Mouse (Mus musculus) forebrain, embryonic 11.5 days (tissue): ENCODE results near the gene Inafm1. TPM values are rescaled to one million over a fixed set of nuclear protein-coding genes. Genes with fewer than 3 reads are reported as not detected.

Source experiments
- ATAC-seq: fragments of 200-750 bp; cut with Nextera tagmentation; replicated peaks from 2 replicates; pipeline ENCODE4 v1.8.0; 2017; ENCODE audit warnings: moderate TSS enrichment; ENCODE audit not compliant: low FRiP score
- DNase-seq: peaks from one replicate; pipeline ENCODE4 v3.0.0-alpha.2; 2017; ENCODE audit warnings: low spot score
- H3K27ac ChIP-seq: fragments of 300-500 bp; sonication (generic); 2 replicates; pipeline ENCODE4 v1.5.1; 2014; ENCODE audit warnings: low read depth, low read length
- H3K27me3 ChIP-seq: fragments of 300-500 bp; sonication (generic); 2 replicates; pipeline ENCODE4 v1.6.1; 2014; ENCODE audit warnings: mild to moderate bottlenecking, low read length, mixed read lengths; ENCODE audit not compliant: control insufficient read depth, insufficient read depth
- H3K36me3 ChIP-seq: fragments of 300-500 bp; sonication (generic); 2 replicates; pipeline ENCODE4 v1.6.1; 2014; ENCODE audit warnings: mild to moderate bottlenecking, low read length, moderate library complexity, mixed read lengths; ENCODE audit not compliant: control insufficient read depth, insufficient read depth
- H3K4me1 ChIP-seq: fragments of 300-500 bp; sonication (generic); replicated peaks from 2 replicates; pipeline ENCODE4 v1.6.1; 2014; ENCODE audit warnings: low read length, mixed read lengths; ENCODE audit not compliant: control insufficient read depth, insufficient read depth
- H3K4me2 ChIP-seq: fragments of 300-500 bp; sonication (generic); 2 replicates; pipeline ENCODE4 v1.6.1; 2014; ENCODE audit warnings: low read depth, mild to moderate bottlenecking, low read length, moderate library complexity, mixed read lengths; ENCODE audit not compliant: severe bottlenecking
- H3K4me3 ChIP-seq: fragments of 300-500 bp; sonication (generic); 2 replicates; pipeline ENCODE4 v1.5.1; 2014; ENCODE audit warnings: low read depth, low read length
- H3K9ac ChIP-seq: fragments of 300-500 bp; sonication (generic); 2 replicates; pipeline ENCODE4 v1.6.1; 2014; ENCODE audit warnings: low read length
- H3K9me3 ChIP-seq: fragments of 300-500 bp; sonication (generic); 2 replicates; pipeline ENCODE4 v1.6.1; 2016; ENCODE audit warnings: low read length, mixed read lengths; ENCODE audit not compliant: control insufficient read depth
- WGBS: fragments of 180-500 bp; shearing (Covaris S2); extraction: QIAGEN DNeasy Blood & Tissue Kit; methylation state at CpG from one replicate; pipeline ENCODE4 v1.1.7; 2014; 5-methylcytosine and 5-hydroxymethylcytosine counted together
- polyA plus RNA-seq: library from polyadenylated mRNA; unstranded; fragments of >200 nt; fragmentation: Nextera tagmentation; extraction: Ambion mirVana; gene quantifications from 2 replicates; pipeline ENCODE4 v1.2.1, GENCODE M21; 2014

Inafm1 gene
- 10.9 and 11.6 TPM in 2 replicates for polyA plus RNA-seq

GRCm38 (mm10) chr7:16273081-16273765 is at the start of gene Inafm1:
Gene Inafm1, minus strand, starts transcription at chr7:16273617.
- Histone ChIP-seq H3K4me3 (peak within 1 kb of the TSS; percentile 78), H3K9me3 (no peaks in the 10 kb centered on the region), H3K4me2 (peak within 1 kb of the TSS; percentile 98), H3K4me1 (peaks cover 10% of the 10 kb centered on the region), H3K27me3 (no peaks in the 10 kb centered on the region), H3K36me3 (no peaks in the 10 kb centered on the region; the same call in 1 of the 2 replicates), H3K27ac (peak within 1 kb of the TSS; percentile 77), H3K9ac (peak within 1 kb of the TSS; percentile 72)
- under 1% methylated on average over 45 of the region's 49 CpGs for WGBS
- DNase-seq (peak; percentile 96), ATAC-seq (peak; percentile 83)

- Histone ChIP-seq H3K9ac (no peak overlapping the region), H3K36me3 (no peaks in the 10 kb centered on the region; the same call in 1 of the 2 replicates), H3K9me3 (no peaks in the 10 kb centered on the region), H3K27me3 (no peaks in the 10 kb centered on the region), H3K4me3 (no peak overlapping the region), H3K4me2 (no peak overlapping the region), H3K27ac (no peak overlapping the region), H3K4me1 (no peaks in the 10 kb centered on the region)
- DNase-seq (no peak), ATAC-seq (no peak)
- 88% methylated on average over 6 of the region's 6 CpGs for WGBS
Observed at GRCm38 (mm10) chr7:16320479-16320878, 47.1 kb upstream of the Inafm1 start.

- H3K4me1 ChIP-seq, result no peaks in the 10 kb centered on the region
- no peaks in the 10 kb centered on the region for H3K27me3 ChIP-seq
- WGBS, result 92% methylated on average over 4 of the region's 4 CpGs
- H3K27ac ChIP-seq, result no peak overlapping the region
- H3K4me3 ChIP-seq, result no peak overlapping the region
- ATAC-seq (no peak), DNase-seq (no peak)
- H3K4me2 ChIP-seq, result no peak overlapping the region
- no peaks in the 10 kb centered on the region for H3K36me3 ChIP-seq
- H3K9me3 ChIP-seq, result no peaks in the 10 kb centered on the region
- H3K9ac ChIP-seq, result no peak overlapping the region
Observed at GRCm38 (mm10) chr7:16319216-16319615, 45.8 kb upstream of the Inafm1 start.

- peaks cover 3% of the 10 kb centered on the region for H3K4me1 ChIP-seq
Observed at GRCm38 (mm10) chr7:16317094-16317493, 43.7 kb upstream of the Inafm1 start.

GRCm38 (mm10) chr7:16315222-16315759 is 41.9 kb upstream of the Inafm1 start:
- WGBS, result 69% methylated on average over 4 of the region's 4 CpGs
- H3K4me2 ChIP-seq, result no peak overlapping the region
- no peaks in the 10 kb centered on the region for H3K36me3 ChIP-seq
- no peak overlapping the region for H3K27ac ChIP-seq
- H3K27me3 ChIP-seq, result no peaks in the 10 kb centered on the region
- no peak overlapping the region for H3K9ac ChIP-seq
- H3K4me1 ChIP-seq, result peaks cover 14% of the 10 kb centered on the region
- ATAC-seq, result no peak
- H3K9me3 ChIP-seq, result no peaks in the 10 kb centered on the region
- no peak for DNase-seq
- no peak overlapping the region for H3K4me3 ChIP-seq

More at GRCm38 (mm10) chr7:16317094-16317493, 43.7 kb upstream of the Inafm1 start:
- Histone ChIP-seq H3K27ac (no peak overlapping the region), H3K27me3 (no peaks in the 10 kb centered on the region), H3K9ac (no peak overlapping the region), H3K9me3 (no peaks in the 10 kb centered on the region), H3K4me2 (no peak overlapping the region), H3K4me3 (no peak overlapping the region), H3K36me3 (no peaks in the 10 kb centered on the region)
- ATAC-seq, result no peak
- WGBS, result 87% methylated on average over 14 of the region's 14 CpGs
- DNase-seq, result peak; percentile 51

- WGBS, result 7% methylated on average over 13 of the region's 13 CpGs
- Histone ChIP-seq H3K9me3 (no peaks in the 10 kb centered on the region), H3K36me3 (no peaks in the 10 kb centered on the region), H3K4me2 (peak overlapping the region; percentile 99), H3K4me3 (peak overlapping the region; percentile 67), H3K4me1 (peaks cover 21% of the 10 kb centered on the region), H3K9ac (peak overlapping the region; percentile 86), H3K27me3 (no peaks in the 10 kb centered on the region), H3K27ac (peak overlapping the region; percentile 88)
- DNase-seq (no peak), ATAC-seq (peak; percentile 32; the same call in 1 of the 2 replicates)
Observed at GRCm38 (mm10) chr7:16314221-16314775, 40.9 kb upstream of the Inafm1 start.

- WGBS, result 1% methylated on average over 56 of the region's 66 CpGs
- peak; percentile 89 for DNase-seq
- peak overlapping the region; percentile 67 for H3K4me3 ChIP-seq
- no peaks in the 10 kb centered on the region for H3K9me3 ChIP-seq
- peaks cover 27% of the 10 kb centered on the region for H3K4me1 ChIP-seq
- H3K36me3 ChIP-seq, result no peaks in the 10 kb centered on the region
- peak overlapping the region; percentile 99 for H3K4me2 ChIP-seq
- ATAC-seq, result peak; percentile 63
- H3K27ac ChIP-seq, result peak overlapping the region; percentile 88
- H3K9ac ChIP-seq, result peak overlapping the region; percentile 86
- no peaks in the 10 kb centered on the region for H3K27me3 ChIP-seq
Observed at GRCm38 (mm10) chr7:16313481-16314220, 40.2 kb upstream of the Inafm1 start.

GRCm38 (mm10) chr7:16312672-16313311 is 39.4 kb upstream of the Inafm1 start:
- Histone ChIP-seq H3K27ac (peak overlapping the region; percentile 88), H3K36me3 (no peaks in the 10 kb centered on the region), H3K9ac (peak overlapping the region; percentile 92), H3K9me3 (no peaks in the 10 kb centered on the region), H3K4me1 (peaks cover 28% of the 10 kb centered on the region), H3K4me3 (peak overlapping the region; percentile 67), H3K27me3 (no peaks in the 10 kb centered on the region), H3K4me2 (peak overlapping the region; percentile 99)
- peak; percentile 77 for DNase-seq
- WGBS, result 2% methylated on average over 11 of the region's 12 CpGs
- ATAC-seq, result peak; percentile 37
